Mouse (Mus musculus) CH12.LX (cell line): ENCODE measurements at regions not wholly inside any gene's neighbourhood (a gene's known extent, or its start where the extent isn't known, plus 50 kb on each side); places are given as distances from the start of the nearest gene placed in this dataset.

Experiments
- CTCF ChIP-seq, 2 experiments: IDR thresholded peaks in 1 of 2; conservative IDR thresholded peaks in 1 of 2; 2 replicates each; pipeline ENCODE4 v1.5.1; 2011 to 2012; ENCODE audit warnings: low read depth in 2 of 2, low read length in 2 of 2, improper control_type of control experiment in 1 of 2, inconsistent platforms in 1 of 2, mild to moderate bottlenecking in 1 of 2, moderate library complexity in 1 of 2
- ELF1 ChIP-seq: IDR thresholded peaks from 2 replicates; pipeline ENCODE4 v1.6.1; 2014; ENCODE audit warnings: low read depth, mild to moderate bottlenecking, inconsistent platforms, low read length, improper control_type of control experiment
- EP300 ChIP-seq: IDR thresholded peaks from 2 replicates; pipeline ENCODE4 v1.6.1; 2011; ENCODE audit warnings: low read length, improper control_type of control experiment
- GABPA ChIP-seq: IDR thresholded peaks from 2 replicates; pipeline ENCODE4 v1.6.1; 2012; ENCODE audit warnings: low read depth, low read length, improper control_type of control experiment, inconsistent platforms; ENCODE audit not compliant: insufficient replicate concordance
- HCFC1 ChIP-seq: IDR thresholded peaks from 2 replicates; pipeline ENCODE4 v1.6.1; 2012; ENCODE audit warnings: low read depth, mild to moderate bottlenecking, inconsistent platforms, low read length, improper control_type of control experiment
- MYC ChIP-seq: IDR thresholded peaks from 2 replicates; pipeline ENCODE4 v1.6.1; 2011; ENCODE audit warnings: low read depth, mild to moderate bottlenecking, improper control_type of control experiment, low read length
- NRF1 ChIP-seq: IDR thresholded peaks from 2 replicates; pipeline ENCODE4 v1.6.1; 2014; ENCODE audit warnings: low read depth, mild to moderate bottlenecking, inconsistent platforms, low read length, improper control_type of control experiment, moderate library complexity
- POLR2A ChIP-seq: IDR thresholded peaks from 2 replicates; pipeline ENCODE4 v1.6.1; 2011; ENCODE audit warnings: low read depth, mild to moderate bottlenecking, improper control_type of control experiment, low read length
- TCF12 ChIP-seq: IDR thresholded peaks from 2 replicates; pipeline ENCODE4 v1.6.1; 2014; ENCODE audit warnings: low read depth, mild to moderate bottlenecking, inconsistent platforms, low read length, improper control_type of control experiment
- UBTF ChIP-seq: IDR thresholded peaks from 2 replicates; pipeline ENCODE4 v1.6.1; 2012; ENCODE audit warnings: low read depth, mild to moderate bottlenecking, inconsistent platforms, low read length, improper control_type of control experiment, moderate library complexity
- ZKSCAN1 ChIP-seq: IDR thresholded peaks from 2 replicates; pipeline ENCODE4 v1.6.1; 2012; ENCODE audit warnings: low read depth, inconsistent platforms, low read length, improper control_type of control experiment, borderline replicate concordance

DNA sequence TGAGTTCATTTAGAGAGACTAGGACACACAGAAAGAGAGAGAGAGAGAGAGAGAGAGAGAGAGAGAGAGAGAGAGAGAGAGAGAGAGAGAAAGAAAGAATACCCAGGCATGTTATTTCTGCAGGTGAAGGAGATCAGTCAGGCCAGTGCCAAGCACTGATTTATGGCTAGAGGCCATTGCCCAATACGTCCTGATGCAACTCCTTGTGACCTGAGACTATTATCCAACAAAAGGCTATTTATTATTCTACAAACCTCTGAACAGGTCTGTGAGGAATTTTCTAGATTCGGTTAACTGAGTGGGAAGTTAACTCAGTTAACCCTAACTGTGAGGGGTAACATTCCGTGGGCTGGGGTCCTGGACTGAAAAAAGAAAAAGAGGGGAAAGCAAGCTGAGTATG lies 84.5 kb upstream of the Spin1 start:
- TF ChIP-seq MYC (no peak), GABPA (no peak), CTCF (conservative IDR thresholded peaks at IDR 0.05 in 1 of 2, IDR thresholded peaks at IDR 0.05 in 1 of 2; ENCODE audit: low read depth in 2 of 2, low read length in 2 of 2) (no peak), ZKSCAN1 (no peak), POLR2A (no peak), HCFC1 (no peak), EP300 (no peak), NRF1 (no peak), ELF1 (no peak), UBTF (no peak), TCF12 (no peak)
